Mouse (Mus musculus) hindbrain, postnatal 0 days (tissue): ENCODE results near the gene Mrto4. TPM values are rescaled to one million over a fixed set of nuclear protein-coding genes. Genes with fewer than 3 reads are reported as not detected.
"Not testable (repeated sequence)": the region's sequence is repeated elsewhere in the genome, so short reads cannot be mapped to it uniquely, and the experiment has no call there.

ENCODE experiments used
- ATAC-seq: fragments of 200-750 bp; cut with Nextera tagmentation; 2 replicates; pipeline ENCODE4 v1.8.0; 2017; ENCODE audit warnings: mild to moderate bottlenecking, moderate TSS enrichment, moderate library complexity
- DNase-seq: peaks from one replicate; pipeline ENCODE4 v3.0.0-alpha.2; 2015; ENCODE audit warnings: low spot score
- H3K27ac ChIP-seq: fragments of 300-500 bp; sonication (generic); 2 replicates; pipeline ENCODE4 v1.5.1; 2014; ENCODE audit warnings: mild to moderate bottlenecking
- H3K27me3 ChIP-seq: fragments of 300-500 bp; sonication (generic); 2 replicates; pipeline ENCODE4 v1.6.1; 2014; ENCODE audit warnings: low read length, mixed read lengths; ENCODE audit not compliant: insufficient read depth
- H3K36me3 ChIP-seq: fragments of 300-500 bp; sonication (generic); 2 replicates; pipeline ENCODE4 v1.6.1; 2014; ENCODE audit warnings: low read length, mixed read lengths; ENCODE audit not compliant: insufficient read depth
- H3K4me1 ChIP-seq: fragments of 300-500 bp; sonication (generic); 2 replicates; pipeline ENCODE4 v1.6.1; 2014; ENCODE audit warnings: antibody characterized with exemption, low read length, mixed read lengths; ENCODE audit not compliant: insufficient read depth
- H3K4me2 ChIP-seq: fragments of 300-500 bp; sonication (generic); 2 replicates; pipeline ENCODE4 v1.6.1; 2014; ENCODE audit warnings: low read depth, mild to moderate bottlenecking, low read length, moderate library complexity, mixed read lengths
- H3K4me3 ChIP-seq: fragments of 300-500 bp; sonication (generic); 2 replicates; pipeline ENCODE4 v1.5.1; 2014; ENCODE audit warnings: low read length
- H3K9ac ChIP-seq: fragments of 300-500 bp; sonication (generic); replicated peaks from 2 replicates; pipeline ENCODE4 v1.6.1; 2014; ENCODE audit warnings: mild to moderate bottlenecking, low read length, moderate library complexity, mixed read lengths
- H3K9me3 ChIP-seq: fragments of 300-500 bp; sonication (generic); 2 replicates; pipeline ENCODE4 v1.6.1; 2016; ENCODE audit warnings: low read length, mixed read lengths
- CTCF ChIP-seq: IDR thresholded peaks from 2 replicates; pipeline ENCODE4 v1.5.1; 2016; ENCODE audit warnings: antibody characterized with exemption, control low read depth, low read depth
- WGBS: fragments of 180-500 bp; shearing (Covaris S2); extraction: QIAGEN DNeasy Blood & Tissue Kit; methylation state at CpG from one replicate; pipeline ENCODE4 v1.1.7; 2014; 5-methylcytosine and 5-hydroxymethylcytosine counted together
- polyA plus RNA-seq: library from polyadenylated mRNA; unstranded; fragments of >200 nt; fragmentation: Nextera tagmentation; extraction: Ambion mirVana; gene quantifications from 2 replicates; pipeline ENCODE4 v1.2.1, GENCODE M21; 2015
- total RNA-seq: library from RNA; depleted of rRNA; stranded (reverse); fragments of >200 nt; gene quantifications from 2 replicates; pipeline ENCODE4 v1.2.3, GENCODE M21; 2014; rRNA removed

The Mrto4 gene
- total RNA-seq: 23.7 and 29.7 TPM in 2 replicates
- polyA plus RNA-seq: 75.9 and 77.3 TPM in 2 replicates

- no peaks in the 10 kb centered on the region for H3K9me3 ChIP-seq
- H3K27me3 ChIP-seq: no peaks in the 10 kb centered on the region
- WGBS: under 1% methylated on average over 63 of the region's 64 CpGs
- H3K27ac ChIP-seq: peak within 1 kb of the TSS; percentile 97
- H3K36me3 ChIP-seq: peaks cover 26% of the 10 kb centered on the region
- peak within 1 kb of the TSS; percentile 74 for H3K4me2 ChIP-seq
- DNase-seq (peak; percentile 89), ATAC-seq (peak; percentile 96)
- H3K9ac ChIP-seq: peak within 1 kb of the TSS; percentile 92
- no peak for TF ChIP-seq CTCF
- peaks cover 15% of the 10 kb centered on the region for H3K4me1 ChIP-seq
- H3K4me3 ChIP-seq: peak within 1 kb of the TSS; percentile 78
These were observed at the start of gene Mrto4, which contains the start of the genes Emc1 and Ubr4 for GRCm38 (mm10) chr4:139351931-139352711. Gene Mrto4 (minus strand): TSS chr4:139352576. Gene Emc1 (plus strand): TSS chr4:139352587. Gene Ubr4 (plus strand): TSS chr4:139352609.

GRCm38 (mm10) chr4:139400487-139400886 lies 48.1 kb upstream of the Mrto4 start:
- WGBS: 90% methylated on average over 5 of the region's 5 CpGs
- Histone ChIP-seq H3K27me3 (no peaks in the 10 kb centered on the region), H3K27ac (no peak overlapping the region), H3K4me2 (no peak overlapping the region), H3K9ac (no peak overlapping the region), H3K4me1 (no peaks in the 10 kb centered on the region), H3K36me3 (peaks cover 89% of the 10 kb centered on the region), H3K9me3 (no peaks in the 10 kb centered on the region), H3K4me3 (no peak overlapping the region)
- ATAC-seq: no peak
- TF ChIP-seq CTCF: no peak
- DNase-seq: no peak

- Histone ChIP-seq H3K27ac (no peak overlapping the region), H3K4me2 (no peak overlapping the region), H3K36me3 (peaks cover 90% of the 10 kb centered on the region), H3K9ac (no peak overlapping the region), H3K4me1 (no peaks in the 10 kb centered on the region), H3K4me3 (no peak overlapping the region), H3K27me3 (no peaks in the 10 kb centered on the region), H3K9me3 (no peaks in the 10 kb centered on the region)
- TF ChIP-seq CTCF: no peak
- WGBS: 85% methylated on average over 2 of the region's 2 CpGs
- DNase-seq: no peak
- no peak for ATAC-seq
These were observed 43.1 kb upstream of the Mrto4 start for GRCm38 (mm10) chr4:139395431-139395830.

- ATAC-seq (no peak), DNase-seq (no peak)
- Histone ChIP-seq H3K4me2 (no peak overlapping the region), H3K36me3 (peaks cover 46% of the 10 kb centered on the region), H3K9ac (no peak overlapping the region), H3K27me3 (no peaks in the 10 kb centered on the region), H3K4me1 (no peaks in the 10 kb centered on the region), H3K4me3 (no peak overlapping the region), H3K27ac (no peak overlapping the region), H3K9me3 (no peaks in the 10 kb centered on the region)
- no peak for TF ChIP-seq CTCF
- 84% methylated on average over 4 of the region's 4 CpGs for WGBS
These were observed 37.2 kb upstream of the Mrto4 start for GRCm38 (mm10) chr4:139389557-139389956.

- no peaks in the 10 kb centered on the region for H3K9me3 ChIP-seq
- ATAC-seq (no peak), DNase-seq (no peak)
- peaks cover 3% of the 10 kb centered on the region; the same call in 1 of the 2 replicates for H3K4me1 ChIP-seq
- H3K4me2 ChIP-seq: no peak overlapping the region
- TF ChIP-seq CTCF: no peak
- 63% methylated on average over 6 of the region's 6 CpGs for WGBS
- no peaks in the 10 kb centered on the region for H3K27me3 ChIP-seq
- peaks cover 24% of the 10 kb centered on the region for H3K36me3 ChIP-seq
- H3K27ac ChIP-seq: no peak overlapping the region
- H3K4me3 ChIP-seq: no peak overlapping the region
- H3K9ac ChIP-seq: no peak overlapping the region
These were observed 34.5 kb upstream of the Mrto4 start for GRCm38 (mm10) chr4:139386869-139387319.

- WGBS: 92% methylated on average over 5 of the region's 5 CpGs
- H3K4me1 ChIP-seq, H3K9me3 ChIP-seq, H3K27ac ChIP-seq, H3K9ac ChIP-seq, DNase-seq, H3K4me3 ChIP-seq, ATAC-seq, H3K4me2 ChIP-seq, H3K27me3 ChIP-seq: not testable (repeated sequence)
- peaks cover 13% of the 10 kb centered on the region; the same call in 1 of the 2 replicates for H3K36me3 ChIP-seq
These were observed 33.5 kb upstream of the Mrto4 start for GRCm38 (mm10) chr4:139385841-139386240.

- Histone ChIP-seq H3K4me2 (peak overlapping the region; percentile 98; the same call in 1 of the 2 replicates), H3K9me3 (no peaks in the 10 kb centered on the region), H3K4me1 (peaks cover 10% of the 10 kb centered on the region), H3K27ac (no peak overlapping the region), H3K4me3 (no peak overlapping the region), H3K36me3 (peaks cover 9% of the 10 kb centered on the region; the same call in 1 of the 2 replicates), H3K27me3 (no peaks in the 10 kb centered on the region), H3K9ac (0 out of 2 replicates have a peak overlapping the region, but pooled peaks have one; percentile 5)
- WGBS: 79% methylated on average over 7 of the region's 7 CpGs
- no peak for TF ChIP-seq CTCF
- DNase-seq (no peak), ATAC-seq (no peak)
These were observed 29.9 kb upstream of the Mrto4 start for GRCm38 (mm10) chr4:139382231-139382630.
